Mouse (Mus musculus): Measurements from ENCODE around the gene Kmt2e.

GRCm38 (mm10) chr5:23394366-23395145, 39.7 kb upstream of the Kmt2e start:
- TF ChIP-seq CTCF (IDR thresholded peaks at IDR 0.05; ENCODE audit: low read depth), result no peak
- no peak for TF ChIP-seq EP300 (IDR thresholded peaks at IDR 0.05; ENCODE audit: low read depth)
